Mouse (Mus musculus) bone marrow, adult 2 months (tissue): ENCODE data around the gene Cox4i1. TPM values are rescaled to one million over a fixed set of nuclear protein-coding genes. Genes with fewer than 3 reads are reported as not detected.
A peak's percentile ranks its signal among the peaks of the same experiment; 100 is the strongest.

Experiments
- H3K27ac ChIP-seq: fragments of 200-500 bp; 2 replicates; pipeline ENCODE4 v1.5.1; 2012; ENCODE audit warnings: low read depth, mild to moderate bottlenecking, control low read depth, inconsistent platforms, low read length; ENCODE audit not compliant: control insufficient read depth, poor library complexity, insufficient read depth
- H3K4me1 ChIP-seq: fragments of 200-500 bp; 2 replicates; pipeline ENCODE4 v1.6.1; 2011; ENCODE audit warnings: low read length; ENCODE audit not compliant: control insufficient read depth, insufficient read depth
- H3K4me3 ChIP-seq: fragments of 200-500 bp; replicated peaks from 2 replicates; pipeline ENCODE3; 2011; ENCODE audit warnings: mild to moderate bottlenecking, low read depth, low read length, control low read depth; ENCODE audit not compliant: control insufficient read depth
- CTCF ChIP-seq: fragments of 200-500 bp; IDR thresholded peaks from 2 replicates; pipeline ENCODE4 v1.5.1; 2011; ENCODE audit warnings: low read length, control low read depth; ENCODE audit not compliant: control insufficient read depth, insufficient read depth
- POLR2A ChIP-seq: fragments of 200-500 bp; IDR thresholded peaks from 2 replicates; pipeline ENCODE4 v1.6.1; 2011; ENCODE audit warnings: low read depth, mild to moderate bottlenecking, control low read depth, low read length, borderline replicate concordance; ENCODE audit not compliant: control insufficient read depth
- WGBS: fragments of 180-500 bp; shearing (Covaris S2); methylation state at CpG from one replicate; pipeline ENCODE4 v1.1.7; 2018; 5-methylcytosine and 5-hydroxymethylcytosine counted together
- polyA plus RNA-seq: library from polyadenylated mRNA; stranded (reverse); fragments of >200 nt; gene quantifications from 2 replicates; pipeline ENCODE4 v1.2.4, GENCODE M21; 2011; ENCODE audit warnings: low replicate concordance; ENCODE audit not compliant: missing spikeins, insufficient read depth, insufficient read length

Gene Cox4i1
- polyA plus RNA-seq, 1 experiment: 448 TPM

- peaks cover 11% of the 10 kb centered on the region for H3K4me1 ChIP-seq
- WGBS: 53% methylated on average over 22 of the region's 22 CpGs
- TF ChIP-seq CTCF (no peak), POLR2A (no peak)
Measured at GRCm38 (mm10) chr8:120693861-120694493, 26.0 kb downstream of the Cox4i1 start.

GRCm38 (mm10) chr8:120696401-120697153 lies 28.6 kb downstream of the Cox4i1 start:
- H3K27ac ChIP-seq: peak overlapping the region; percentile 43; the same call in 1 of the 2 replicates
- peaks cover 22% of the 10 kb centered on the region for H3K4me1 ChIP-seq
- no peak for TF ChIP-seq CTCF
- TF ChIP-seq POLR2A: no peak
- no peak overlapping the region for H3K4me3 ChIP-seq
- 28% methylated on average over 13 of the region's 13 CpGs for WGBS

More at GRCm38 (mm10) chr8:120693861-120694493, 26.0 kb downstream of the Cox4i1 start:
- no peak overlapping the region for H3K4me3 ChIP-seq
- no peak overlapping the region for H3K27ac ChIP-seq

GRCm38 (mm10) chr8:120697154-120697978 lies 29.3 kb downstream of the Cox4i1 start:
- 13% methylated on average over 17 of the region's 17 CpGs for WGBS
- Histone ChIP-seq H3K4me3 (no peak overlapping the region), H3K4me1 (peaks cover 24% of the 10 kb centered on the region), H3K27ac (peak overlapping the region; percentile 43)
- TF ChIP-seq CTCF (no peak), POLR2A (no peak)

- no peak overlapping the region for H3K27ac ChIP-seq
- no peak overlapping the region for H3K4me3 ChIP-seq
- peaks cover 26% of the 10 kb centered on the region for H3K4me1 ChIP-seq
- TF ChIP-seq POLR2A: no peak
- peak; percentile 36; the same call in 1 of the 2 replicates for TF ChIP-seq CTCF
Measured at GRCm38 (mm10) chr8:120697979-120698272, 29.9 kb downstream of the Cox4i1 start.

- H3K4me3 ChIP-seq: no peak overlapping the region
- 82% methylated on average over 7 of the region's 7 CpGs for WGBS
- peaks cover 26% of the 10 kb centered on the region for H3K4me1 ChIP-seq
- TF ChIP-seq CTCF (no peak), POLR2A (no peak)
- no peak overlapping the region for H3K27ac ChIP-seq
Measured at GRCm38 (mm10) chr8:120698426-120698825, 30.4 kb downstream of the Cox4i1 start.

GRCm38 (mm10) chr8:120699079-120699478 lies 31.1 kb downstream of the Cox4i1 start:
- Histone ChIP-seq H3K4me3 (no peak overlapping the region), H3K4me1 (peaks cover 26% of the 10 kb centered on the region), H3K27ac (no peak overlapping the region)
- WGBS: 51% methylated on average over 6 of the region's 6 CpGs
- no peak for TF ChIP-seq POLR2A
- no peak for TF ChIP-seq CTCF

- Histone ChIP-seq H3K27ac (no peak overlapping the region; the same call in 1 of the 2 replicates), H3K4me3 (no peak overlapping the region), H3K4me1 (peaks cover 26% of the 10 kb centered on the region)
- no peak for TF ChIP-seq POLR2A
- TF ChIP-seq CTCF: no peak
- WGBS: 32% methylated on average over 2 of the region's 2 CpGs
Measured at GRCm38 (mm10) chr8:120699565-120699964, 31.5 kb downstream of the Cox4i1 start.

GRCm38 (mm10) chr8:120700053-120700452 lies 32.0 kb downstream of the Cox4i1 start:
- WGBS: 33% methylated on average over 4 of the region's 4 CpGs
- no peak overlapping the region for H3K4me3 ChIP-seq
- no peak for TF ChIP-seq POLR2A
- TF ChIP-seq CTCF: no peak
- no peak overlapping the region; the same call in 1 of the 2 replicates for H3K27ac ChIP-seq
- peaks cover 26% of the 10 kb centered on the region for H3K4me1 ChIP-seq
